Mouse (Mus musculus) C2C12 (cell line): ENCODE results near the gene Rps19. TPM values are rescaled to one million over a fixed set of nuclear protein-coding genes. Genes with fewer than 3 reads are reported as not detected.

Experiments used
- H3K27me3 ChIP-seq: one replicate; pipeline ENCODE4 v1.6.1; 2011; ENCODE audit not compliant: control insufficient read depth, insufficient read depth, insufficient read length
- H3K36me3 ChIP-seq: one replicate; pipeline ENCODE4 v1.6.1; 2011; ENCODE audit not compliant: control insufficient read depth, insufficient read depth
- H3K4me3 ChIP-seq: one replicate; pipeline ENCODE4 v1.5.1; 2011; ENCODE audit warnings: mild to moderate bottlenecking, control low read depth; ENCODE audit not compliant: poor library complexity, insufficient read depth, severe bottlenecking
- H3K79me2 ChIP-seq: one replicate; pipeline ENCODE4 v1.6.1; 2011; ENCODE audit not compliant: control insufficient read depth, insufficient read depth
- H3K79me3 ChIP-seq: one replicate; pipeline ENCODE4 v1.6.1; 2011; ENCODE audit warnings: low read depth, control low read depth
- H3ac ChIP-seq: one replicate; pipeline ENCODE3; 2011; ENCODE audit warnings: low read depth; ENCODE audit not compliant: control insufficient read depth, insufficient read length
- CEBPB ChIP-seq: IDR thresholded peaks from one replicate; pipeline ENCODE4 v1.6.1; 2011; ENCODE audit warnings: low read depth, mild to moderate bottlenecking, control low read depth, moderate library complexity
- CTCF ChIP-seq: IDR thresholded peaks from one replicate; pipeline ENCODE4 v1.5.1; 2011; ENCODE audit not compliant: control insufficient read depth, insufficient read depth, insufficient read length
- FOSL1 ChIP-seq: IDR thresholded peaks from one replicate; pipeline ENCODE4 v1.8.0; 2011; ENCODE audit warnings: mild to moderate bottlenecking, low read length; ENCODE audit not compliant: poor library complexity, insufficient read depth, severe bottlenecking
- MAX ChIP-seq: IDR thresholded peaks from one replicate; pipeline ENCODE4 v1.6.1; 2011; ENCODE audit warnings: mild to moderate bottlenecking, control low read depth
- MYOD1 ChIP-seq: IDR thresholded peaks from one replicate; pipeline ENCODE4 v1.6.1; 2011; ENCODE audit warnings: low read depth; ENCODE audit not compliant: control insufficient read depth, insufficient read length
- MYOG ChIP-seq: IDR thresholded peaks from one replicate; pipeline ENCODE4 v1.6.1; 2011; ENCODE audit not compliant: control insufficient read depth, insufficient read length; ENCODE audit errors: extremely low read depth
- USF1 ChIP-seq: IDR thresholded peaks from one replicate; pipeline ENCODE4 v1.6.1; 2011; ENCODE audit warnings: low read depth, mild to moderate bottlenecking, control low read depth, moderate library complexity
- polyA plus RNA-seq: library from polyadenylated mRNA; unstranded; fragments of >200 nt; fragmentation: generic; extraction: Trizol; gene quantifications from one replicate; pipeline ENCODE4 v1.2.1, GENCODE M21; 2012; ENCODE audit warnings: missing spikeins

Gene Rps19
- polyA plus RNA-seq, 1 experiment = 3,185 TPM

GRCm38 (mm10) chr7:24861913-24862312 is 22.3 kb upstream of the Rps19 start, which contains the start of gene Gm9844:
Gene Gm9844 (plus strand): TSS chr7:24862213.
- Histone ChIP-seq H3ac (no peak within 1 kb of the TSS), H3K27me3 (no peaks in the 10 kb centered on the region), H3K4me3 (no peak within 1 kb of the TSS), H3K36me3 (no peaks in the 10 kb centered on the region), H3K79me3 (no peaks in the 10 kb centered on the region), H3K79me2 (no peaks in the 10 kb centered on the region)
- TF ChIP-seq CEBPB (no peak), MYOD1 (no peak), MAX (no peak), FOSL1 (no peak), MYOG (no peak), CTCF (no peak), USF1 (no peak)

GRCm38 (mm10) chr7:24862853-24863252 is 21.3 kb upstream of the Rps19 start:
- Histone ChIP-seq H3K36me3 (no peaks in the 10 kb centered on the region), H3K27me3 (no peaks in the 10 kb centered on the region), H3K4me3 (no peak overlapping the region), H3K79me3 (no peaks in the 10 kb centered on the region), H3K79me2 (no peaks in the 10 kb centered on the region), H3ac (no peak overlapping the region)
- no peak for TF ChIP-seq USF1

- no peak overlapping the region for H3K4me3 ChIP-seq
- peaks cover 3% of the 10 kb centered on the region for H3K27me3 ChIP-seq
- H3ac ChIP-seq = no peak overlapping the region
- H3K79me3 ChIP-seq = no peaks in the 10 kb centered on the region
- H3K79me2 ChIP-seq = no peaks in the 10 kb centered on the region
- TF ChIP-seq MYOG (no peak), CEBPB (no peak), CTCF (no peak), FOSL1 (no peak)
- H3K36me3 ChIP-seq = no peaks in the 10 kb centered on the region
These were observed 20.0 kb upstream of the Rps19 start for GRCm38 (mm10) chr7:24864156-24864555.

- Histone ChIP-seq H3K4me3 (no peak overlapping the region), H3K27me3 (peaks cover 24% of the 10 kb centered on the region), H3K36me3 (no peaks in the 10 kb centered on the region), H3ac (no peak overlapping the region), H3K79me3 (no peaks in the 10 kb centered on the region), H3K79me2 (no peaks in the 10 kb centered on the region)
- no peak for TF ChIP-seq USF1
These were observed 15.1 kb upstream of the Rps19 start for GRCm38 (mm10) chr7:24869080-24869479.

GRCm38 (mm10) chr7:24869532-24870165 is 14.5 kb upstream of the Rps19 start, which contains the start of the genes Lypd4 and Dmrtc2:
Gene Lypd4 (minus strand): TSS chr7:24869941.
Gene Dmrtc2 (plus strand): TSS chr7:24870057.
- Histone ChIP-seq H3K79me2 (no peaks in the 10 kb centered on the region), H3ac (no peak within 1 kb of the TSS), H3K4me3 (no peak within 1 kb of the TSS), H3K79me3 (no peaks in the 10 kb centered on the region), H3K27me3 (peaks cover 30% of the 10 kb centered on the region), H3K36me3 (no peaks in the 10 kb centered on the region)
- TF ChIP-seq FOSL1 = no peak
- TF ChIP-seq MYOG = no peak
- no peak for TF ChIP-seq MAX
- no peak for TF ChIP-seq MYOD1
- TF ChIP-seq CEBPB = no peak
- TF ChIP-seq USF1 = no peak
- no peak for TF ChIP-seq CTCF

GRCm38 (mm10) chr7:24877588-24877987 is 6.6 kb upstream of the Rps19 start:
- Histone ChIP-seq H3K79me3 (no peaks in the 10 kb centered on the region), H3ac (no peak overlapping the region), H3K79me2 (no peaks in the 10 kb centered on the region), H3K27me3 (peaks cover 37% of the 10 kb centered on the region), H3K36me3 (no peaks in the 10 kb centered on the region), H3K4me3 (no peak overlapping the region)
- TF ChIP-seq MYOG (no peak), FOSL1 (no peak), MYOD1 (no peak), USF1 (no peak)
